Mouse (Mus musculus): ENCODE measurements around the gene Syce2. TPM values are rescaled to one million over a fixed set of nuclear protein-coding genes. Genes with fewer than 3 reads are reported as not detected.

Syce2 gene
- total and polyA plus RNA-seq, 3 experiments, result 0.33 to 4.3 (median 2.6) TPM

DNA sequence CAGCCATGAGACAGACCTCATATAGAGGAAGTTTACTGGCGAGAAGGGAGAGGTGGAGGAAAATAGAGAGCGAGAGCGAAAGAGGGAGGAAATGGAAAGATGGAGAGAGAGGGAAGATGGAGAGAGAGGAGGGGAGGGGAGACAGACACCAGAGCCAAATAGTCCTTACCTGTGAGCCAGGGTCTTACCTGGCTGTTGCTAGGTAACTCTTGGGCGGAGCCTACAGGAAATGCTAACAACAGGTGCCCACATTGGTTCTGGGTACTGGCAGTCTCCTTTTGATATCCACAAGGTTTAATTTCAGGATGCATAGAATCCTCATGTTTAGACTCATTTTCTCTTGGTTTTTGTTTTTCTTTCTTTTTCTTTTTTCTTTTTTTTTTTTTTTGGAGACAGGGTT, 1.1 kb downstream of the Syce2 start:
- no peaks in the 10 kb centered on the region for H3K36me3 ChIP-seq (ENCODE audit: control insufficient read depth, insufficient read depth, low read length)
- no peak for TF ChIP-seq POLR2A (IDR thresholded peaks at IDR 0.05; ENCODE audit: insufficient read depth, low read depth, low read length)
- no peak overlapping the region for H3K9ac ChIP-seq (ENCODE audit: low read depth, low read length)
- H3K4me1 ChIP-seq (ENCODE audit: control insufficient read depth, insufficient read depth, low read length), result peaks cover 3% of the 10 kb centered on the region; the same call in 1 of the 2 replicates
- no peak overlapping the region for H3K4me3 ChIP-seq
- intact Hi-C loops (cut with DNase I), result no loop called here
- H3K79me2 ChIP-seq (replicated peaks; ENCODE audit: control insufficient read depth, insufficient read depth, low read length), result no peaks in the 10 kb centered on the region
- no peaks in the 10 kb centered on the region for H3K27me3 ChIP-seq (ENCODE audit: control insufficient read depth, insufficient read depth, low read length)
- WGBS, result 82% methylated on average over 4 of the region's 4 CpGs
- no peak overlapping the region for H3K27ac ChIP-seq
- DNase-seq, result no peak

- WGBS, result 93% methylated on average over 3 of the region's 3 CpGs
Observed at GRCm38 (mm10) chr8:84874339-84874738, 2.4 kb downstream of the Syce2 start.

GRCm38 (mm10) chr8:84877297-84878035, 5.6 kb downstream of the Syce2 start:
- no peak for TF ChIP-seq CTCF (IDR thresholded peaks at IDR 0.05)
- Histone ChIP-seq H3K27ac (no peak overlapping the region), H3K4me1 (ENCODE audit: control insufficient read depth, insufficient read depth, low read length) (no peaks in the 10 kb centered on the region), H3K36me3 (ENCODE audit: control insufficient read depth, insufficient read depth, low read length) (no peaks in the 10 kb centered on the region), H3K79me2 (replicated peaks; ENCODE audit: control insufficient read depth, insufficient read depth, low read length) (no peaks in the 10 kb centered on the region), H3K27me3 (ENCODE audit: control insufficient read depth, insufficient read depth, low read length) (no peaks in the 10 kb centered on the region), H3K9ac (ENCODE audit: low read depth, low read length) (no peak overlapping the region), H3K4me3 (no peak overlapping the region)
- no peak for DNase-seq
- intact Hi-C loops (cut with DNase I), result no loop called here
- WGBS, result 74% methylated on average over 3 of the region's 3 CpGs

More at GRCm38 (mm10) chr8:84874339-84874738, 2.4 kb downstream of the Syce2 start:
- no peaks in the 10 kb centered on the region for H3K27me3 ChIP-seq (ENCODE audit: control insufficient read depth, insufficient read depth, low read length)
- no peaks in the 10 kb centered on the region for H3K36me3 ChIP-seq (ENCODE audit: control insufficient read depth, insufficient read depth, low read length)
- no peaks in the 10 kb centered on the region for H3K79me2 ChIP-seq (replicated peaks; ENCODE audit: control insufficient read depth, insufficient read depth, low read length)
- TF ChIP-seq CTCF (IDR thresholded peaks at IDR 0.05) (no peak), EP300 (IDR thresholded peaks at IDR 0.05; ENCODE audit: insufficient read depth, low read depth, low read length) (no peak), POLR2A (IDR thresholded peaks at IDR 0.05; ENCODE audit: insufficient read depth, low read depth, low read length) (no peak)
- no peak overlapping the region for H3K9ac ChIP-seq (ENCODE audit: low read depth, low read length)
- peaks cover 3% of the 10 kb centered on the region; the same call in 1 of the 2 replicates for H3K4me1 ChIP-seq (ENCODE audit: control insufficient read depth, insufficient read depth, low read length)
- no peak overlapping the region for H3K4me3 ChIP-seq
- DNase-seq, result no peak
- intact Hi-C loops (cut with DNase I), result no loop called here
- no peak overlapping the region for H3K27ac ChIP-seq

- Histone ChIP-seq H3K27ac (no peak overlapping the region), H3K79me2 (replicated peaks; ENCODE audit: control insufficient read depth, insufficient read depth, low read length) (no peaks in the 10 kb centered on the region), H3K27me3 (ENCODE audit: control insufficient read depth, insufficient read depth, low read length) (no peaks in the 10 kb centered on the region), H3K4me3 (no peak overlapping the region), H3K4me1 (ENCODE audit: control insufficient read depth, insufficient read depth, low read length) (no peaks in the 10 kb centered on the region), H3K9ac (ENCODE audit: low read depth, low read length) (no peak overlapping the region), H3K36me3 (ENCODE audit: control insufficient read depth, insufficient read depth, low read length) (no peaks in the 10 kb centered on the region)
- no peak for DNase-seq
- 90% methylated on average over 1 of the region's 1 CpGs for WGBS
- intact Hi-C loops (cut with DNase I), result no loop called here
- TF ChIP-seq POLR2A (IDR thresholded peaks at IDR 0.05; ENCODE audit: insufficient read depth, low read depth, low read length) (no peak), EP300 (IDR thresholded peaks at IDR 0.05; ENCODE audit: insufficient read depth, low read depth, low read length) (no peak), CTCF (IDR thresholded peaks at IDR 0.05) (no peak)
Observed at GRCm38 (mm10) chr8:84878915-84879314, 7.0 kb downstream of the Syce2 start.

GRCm38 (mm10) chr8:84884728-84885127, 12.8 kb downstream of the Syce2 start:
- WGBS, result 80% methylated on average over 4 of the region's 4 CpGs

GRCm38 (mm10) chr8:84888280-84888679, 16.4 kb downstream of the Syce2 start:
- intact Hi-C loops (cut with DNase I), result no loop called here
- Histone ChIP-seq H3K4me1 (ENCODE audit: control insufficient read depth, insufficient read depth, low read length) (no peaks in the 10 kb centered on the region), H3K79me2 (replicated peaks; ENCODE audit: control insufficient read depth, insufficient read depth, low read length) (no peaks in the 10 kb centered on the region), H3K9ac (ENCODE audit: low read depth, low read length) (no peak overlapping the region), H3K27ac (no peak overlapping the region), H3K36me3 (ENCODE audit: control insufficient read depth, insufficient read depth, low read length) (no peaks in the 10 kb centered on the region; the same call in 1 of the 2 replicates), H3K27me3 (ENCODE audit: control insufficient read depth, insufficient read depth, low read length) (no peaks in the 10 kb centered on the region), H3K4me3 (no peak overlapping the region)
- 78% methylated on average over 3 of the region's 3 CpGs for WGBS
- DNase-seq, result no peak
- TF ChIP-seq CTCF (IDR thresholded peaks at IDR 0.05) (no peak), POLR2A (IDR thresholded peaks at IDR 0.05; ENCODE audit: insufficient read depth, low read depth, low read length) (no peak), EP300 (IDR thresholded peaks at IDR 0.05; ENCODE audit: insufficient read depth, low read depth, low read length) (no peak)

More at GRCm38 (mm10) chr8:84884728-84885127, 12.8 kb downstream of the Syce2 start:
- H3K27me3 ChIP-seq (ENCODE audit: control insufficient read depth, insufficient read depth, low read length), result no peaks in the 10 kb centered on the region
- DNase-seq, result no peak
- H3K4me1 ChIP-seq (ENCODE audit: control insufficient read depth, insufficient read depth, low read length), result no peaks in the 10 kb centered on the region
- TF ChIP-seq CTCF (IDR thresholded peaks at IDR 0.05) (no peak), POLR2A (IDR thresholded peaks at IDR 0.05; ENCODE audit: insufficient read depth, low read depth, low read length) (no peak), EP300 (IDR thresholded peaks at IDR 0.05; ENCODE audit: insufficient read depth, low read depth, low read length) (no peak)
- no peak overlapping the region for H3K4me3 ChIP-seq
- intact Hi-C loops (cut with DNase I), result no loop called here
- H3K79me2 ChIP-seq (replicated peaks; ENCODE audit: control insufficient read depth, insufficient read depth, low read length), result no peaks in the 10 kb centered on the region
- no peak overlapping the region for H3K27ac ChIP-seq
- no peaks in the 10 kb centered on the region; the same call in 1 of the 2 replicates for H3K36me3 ChIP-seq (ENCODE audit: control insufficient read depth, insufficient read depth, low read length)
- H3K9ac ChIP-seq (ENCODE audit: low read depth, low read length), result no peak overlapping the region

All from heart, adult 2 months (tissue).